Mouse (Mus musculus) embryonic facial prominence, embryonic 13.5 days (tissue): ENCODE measurements around the gene Gm20547. TPM values are rescaled to one million over a fixed set of nuclear protein-coding genes. Genes with fewer than 3 reads are reported as not detected.

ENCODE experiments used
- ATAC-seq: fragments of 200-750 bp; cut with Nextera tagmentation; 2 replicates; pipeline ENCODE4 v1.8.0; 2017; ENCODE audit warnings: low read depth; ENCODE audit not compliant: insufficient number of reproducible peaks, insufficient read depth, low FRiP score, low TSS enrichment
- H3K27ac ChIP-seq: fragments of 300-500 bp; sonication (generic); 2 replicates; pipeline ENCODE4 v1.5.1; 2015; ENCODE audit warnings: moderate library complexity, mild to moderate bottlenecking, inconsistent platforms
- H3K27me3 ChIP-seq: fragments of 300-500 bp; sonication (generic); 2 replicates; pipeline ENCODE4 v1.6.1; 2015; ENCODE audit warnings: mild to moderate bottlenecking, inconsistent platforms
- H3K36me3 ChIP-seq: fragments of 300-500 bp; sonication (generic); 2 replicates; pipeline ENCODE4 v1.6.1; 2015; ENCODE audit warnings: mild to moderate bottlenecking, inconsistent platforms
- H3K4me1 ChIP-seq: fragments of 300-500 bp; sonication (generic); 2 replicates; pipeline ENCODE4 v1.6.1; 2015; ENCODE audit warnings: inconsistent platforms
- H3K4me2 ChIP-seq: fragments of 300-500 bp; sonication (generic); 2 replicates; pipeline ENCODE4 v1.6.1; 2015; ENCODE audit warnings: moderate library complexity, mild to moderate bottlenecking, inconsistent platforms
- H3K4me3 ChIP-seq: fragments of 300-500 bp; sonication (generic); 2 replicates; pipeline ENCODE4 v1.5.1; 2015; ENCODE audit warnings: mild to moderate bottlenecking, inconsistent platforms
- H3K9ac ChIP-seq: fragments of 300-500 bp; sonication (generic); 2 replicates; pipeline ENCODE4 v1.6.1; 2015; ENCODE audit warnings: mild to moderate bottlenecking, inconsistent platforms
- H3K9me3 ChIP-seq: fragments of 300-500 bp; sonication (generic); 2 replicates; pipeline ENCODE4 v1.6.1; 2016; ENCODE audit warnings: inconsistent platforms
- WGBS: fragments of 180-500 bp; shearing (Covaris S2); methylation state at CpG from one replicate; pipeline ENCODE4 v1.1.7; 2015; ENCODE audit warnings: mixed read lengths; 5-methylcytosine and 5-hydroxymethylcytosine counted together
- polyA plus RNA-seq: library from polyadenylated mRNA; unstranded; fragments of >200 nt; fragmentation: Nextera tagmentation; extraction: Ambion mirVana; gene quantifications from 2 replicates; pipeline ENCODE4 v1.2.1, GENCODE M21; 2015

Gm20547 gene
- polyA plus RNA-seq, 1 experiment from 2014 or later = not detected

- Histone ChIP-seq H3K36me3 (peaks cover 9% of the 10 kb centered on the region), H3K4me3 (peak overlapping the region; percentile 61), H3K4me1 (peaks cover 33% of the 10 kb centered on the region), H3K27me3 (no peaks in the 10 kb centered on the region), H3K4me2 (peak overlapping the region; percentile 78), H3K9me3 (peaks cover 3% of the 10 kb centered on the region; the same call in 1 of the 2 replicates), H3K9ac (peak overlapping the region; percentile 91), H3K27ac (peak overlapping the region; percentile 93)
- peak; percentile 8; the same call in 1 of the 2 replicates for ATAC-seq
- 6% methylated on average over 48 of the region's 51 CpGs for WGBS
These were observed 13.1 kb upstream of the Gm20547 start for GRCm38 (mm10) chr17:34894801-34895530.

- H3K9me3 ChIP-seq = peaks cover 3% of the 10 kb centered on the region; the same call in 1 of the 2 replicates
- peak overlapping the region; percentile 61 for H3K4me3 ChIP-seq
- peak overlapping the region; percentile 93 for H3K27ac ChIP-seq
- under 1% methylated on average over 40 of the region's 51 CpGs for WGBS
- H3K4me2 ChIP-seq = peak overlapping the region; percentile 78
- H3K36me3 ChIP-seq = peaks cover 9% of the 10 kb centered on the region
- H3K4me1 ChIP-seq = peaks cover 33% of the 10 kb centered on the region
- peak; percentile 84 for ATAC-seq
- no peaks in the 10 kb centered on the region for H3K27me3 ChIP-seq
- H3K9ac ChIP-seq = peak overlapping the region; percentile 91
These were observed 12.3 kb upstream of the Gm20547 start for GRCm38 (mm10) chr17:34894074-34894597.

- H3K9me3 ChIP-seq = peaks cover 3% of the 10 kb centered on the region; the same call in 1 of the 2 replicates
- peak overlapping the region; percentile 77; the same call in 1 of the 2 replicates for H3K27ac ChIP-seq
- H3K4me2 ChIP-seq = peak overlapping the region; percentile 78
- 74% methylated on average over 12 of the region's 12 CpGs for WGBS
- ATAC-seq = no peak
- H3K4me1 ChIP-seq = peaks cover 33% of the 10 kb centered on the region
- peak overlapping the region; percentile 91 for H3K9ac ChIP-seq
- H3K27me3 ChIP-seq = no peaks in the 10 kb centered on the region
- H3K36me3 ChIP-seq = peaks cover 9% of the 10 kb centered on the region
- H3K4me3 ChIP-seq = peak overlapping the region; percentile 61
These were observed 11.4 kb upstream of the Gm20547 start for GRCm38 (mm10) chr17:34893072-34893824.

GRCm38 (mm10) chr17:34891377-34891776 is 9.5 kb upstream of the Gm20547 start:
- Histone ChIP-seq H3K4me3 (no peak overlapping the region), H3K27ac (no peak overlapping the region), H3K9ac (no peak overlapping the region), H3K9me3 (peaks cover 3% of the 10 kb centered on the region; the same call in 1 of the 2 replicates), H3K4me2 (no peak overlapping the region), H3K36me3 (peaks cover 7% of the 10 kb centered on the region), H3K4me1 (peaks cover 19% of the 10 kb centered on the region), H3K27me3 (no peaks in the 10 kb centered on the region)
- no peak for ATAC-seq
- WGBS = 93% methylated on average over 2 of the region's 2 CpGs

- no peaks in the 10 kb centered on the region for H3K36me3 ChIP-seq
- H3K27me3 ChIP-seq = no peaks in the 10 kb centered on the region
- no peak overlapping the region for H3K4me3 ChIP-seq
- no peak overlapping the region for H3K9ac ChIP-seq
- H3K4me1 ChIP-seq = peaks cover 7% of the 10 kb centered on the region
- no peak for ATAC-seq
- H3K27ac ChIP-seq = no peak overlapping the region
- WGBS = 86% methylated on average over 12 of the region's 12 CpGs
- H3K4me2 ChIP-seq = no peak overlapping the region
- no peaks in the 10 kb centered on the region for H3K9me3 ChIP-seq
These were observed 8.4 kb upstream of the Gm20547 start for GRCm38 (mm10) chr17:34890074-34890743.

- 83% methylated on average over 5 of the region's 5 CpGs for WGBS
These were observed 6.1 kb upstream of the Gm20547 start for GRCm38 (mm10) chr17:34887942-34888341.

GRCm38 (mm10) chr17:34885615-34886014 is 3.8 kb upstream of the Gm20547 start:
- Histone ChIP-seq H3K4me2 (no peak overlapping the region), H3K27me3 (no peaks in the 10 kb centered on the region), H3K9ac (no peak overlapping the region), H3K9me3 (no peaks in the 10 kb centered on the region), H3K4me1 (peaks cover 19% of the 10 kb centered on the region), H3K4me3 (no peak overlapping the region), H3K27ac (peak overlapping the region; percentile 23; the same call in 1 of the 2 replicates), H3K36me3 (no peaks in the 10 kb centered on the region)
- WGBS = 62% methylated on average over 3 of the region's 3 CpGs
- no peak for ATAC-seq

More at GRCm38 (mm10) chr17:34887942-34888341, 6.1 kb upstream of the Gm20547 start:
- Histone ChIP-seq H3K9ac (no peak overlapping the region), H3K27ac (no peak overlapping the region), H3K36me3 (no peaks in the 10 kb centered on the region), H3K27me3 (no peaks in the 10 kb centered on the region), H3K4me1 (peaks cover 12% of the 10 kb centered on the region), H3K9me3 (no peaks in the 10 kb centered on the region), H3K4me3 (no peak overlapping the region), H3K4me2 (no peak overlapping the region)
- ATAC-seq = no peak

- H3K9me3 ChIP-seq = no peaks in the 10 kb centered on the region
- H3K4me2 ChIP-seq = no peak overlapping the region
- H3K4me1 ChIP-seq = peaks cover 21% of the 10 kb centered on the region
- no peaks in the 10 kb centered on the region for H3K36me3 ChIP-seq
- no peak overlapping the region for H3K27ac ChIP-seq
- H3K9ac ChIP-seq = no peak overlapping the region
- no peak for ATAC-seq
- no peak overlapping the region for H3K4me3 ChIP-seq
- 86% methylated on average over 6 of the region's 6 CpGs for WGBS
- H3K27me3 ChIP-seq = no peaks in the 10 kb centered on the region
These were observed 2.9 kb upstream of the Gm20547 start for GRCm38 (mm10) chr17:34884704-34885103.

- Histone ChIP-seq H3K36me3 (no peaks in the 10 kb centered on the region), H3K27me3 (no peaks in the 10 kb centered on the region), H3K9ac (no peak overlapping the region), H3K9me3 (no peaks in the 10 kb centered on the region), H3K4me1 (peaks cover 27% of the 10 kb centered on the region), H3K4me2 (no peak overlapping the region), H3K4me3 (no peak overlapping the region), H3K27ac (peak overlapping the region; percentile 11)
- 69% methylated on average over 3 of the region's 3 CpGs for WGBS
- ATAC-seq = no peak
These were observed 1.5 kb upstream of the Gm20547 start for GRCm38 (mm10) chr17:34883332-34883731.

- no peak for ATAC-seq
- Histone ChIP-seq H3K36me3 (no peaks in the 10 kb centered on the region), H3K27ac (no peak overlapping the region), H3K4me3 (no peak overlapping the region), H3K9me3 (no peaks in the 10 kb centered on the region), H3K4me1 (peaks cover 27% of the 10 kb centered on the region), H3K4me2 (peak overlapping the region; percentile 38; the same call in 1 of the 2 replicates), H3K27me3 (no peaks in the 10 kb centered on the region), H3K9ac (no peak overlapping the region)
These were observed 676 bp downstream of the Gm20547 start for GRCm38 (mm10) chr17:34881166-34881565.

- 35% methylated on average over 11 of the region's 11 CpGs for WGBS
- H3K27ac ChIP-seq = peak within 1 kb of the TSS; percentile 48
- H3K4me2 ChIP-seq = peak within 1 kb of the TSS; percentile 28; the same call in 1 of the 2 replicates
These were observed 2.4 kb downstream of the Gm20547 start, which contains the start of gene Zbtb12 for GRCm38 (mm10) chr17:34879336-34879879. TSS of gene Zbtb12 (plus strand) at chr17:34879483.

More at GRCm38 (mm10) chr17:34879336-34879879, 2.4 kb downstream of the Gm20547 start, which contains the start of gene Zbtb12:
- Histone ChIP-seq H3K27me3 (no peaks in the 10 kb centered on the region), H3K36me3 (no peaks in the 10 kb centered on the region), H3K9ac (peak within 1 kb of the TSS; percentile 32; the same call in 1 of the 2 replicates), H3K4me3 (no peak within 1 kb of the TSS), H3K9me3 (no peaks in the 10 kb centered on the region), H3K4me1 (peaks cover 26% of the 10 kb centered on the region)
- no peak for ATAC-seq
